Mouse (Mus musculus) CH12.LX (cell line): ENCODE results near the gene Efna3. TPM values are rescaled to one million over a fixed set of nuclear protein-coding genes. Genes with fewer than 3 reads are reported as not detected.

ENCODE experiments used
- DNase-seq: peaks from one replicate; pipeline ENCODE4 v3.0.0-alpha.2; 2013; ENCODE audit errors: extremely low read depth
- H3K27ac ChIP-seq: 2 replicates; pipeline ENCODE4 v1.5.1; 2012; ENCODE audit warnings: low read depth, mild to moderate bottlenecking, control low read depth, moderate library complexity; ENCODE audit not compliant: insufficient read depth
- H3K27me3 ChIP-seq: replicated peaks from 2 replicates; pipeline ENCODE3; 2012; ENCODE audit warnings: inconsistent platforms
- H3K36me3 ChIP-seq, 2 experiments: replicated peaks in 1 of 2; 2 replicates each; pipeline versions ENCODE3 to v1.6.1; 2012; ENCODE audit warnings: inconsistent platforms in 1 of 2, low read length in 1 of 2, mild to moderate bottlenecking in 1 of 2, mixed read lengths in 1 of 2, moderate library complexity in 1 of 2; ENCODE audit not compliant: control insufficient read depth in 1 of 2, insufficient read depth in 1 of 2
- H3K4me1 ChIP-seq, 2 experiments: 2 replicates each; pipeline ENCODE4 v1.6.1; 2012; ENCODE audit warnings: inconsistent platforms in 1 of 2, moderate library complexity in 1 of 2; ENCODE audit not compliant: insufficient read depth in 2 of 2, control insufficient read depth in 1 of 2
- H3K4me2 ChIP-seq: 2 replicates; pipeline ENCODE4 v1.6.1; 2012; ENCODE audit warnings: low read depth, mild to moderate bottlenecking, control low read depth; ENCODE audit not compliant: poor library complexity, insufficient read depth, severe bottlenecking
- H3K4me3 ChIP-seq, 3 experiments: fragments of 150-350 bp in 1 of 3; sonication (generic) in 1 of 3; replicated peaks in 1 of 3; 2 replicates each; pipeline versions ENCODE3 to v1.5.1; 2011 to 2012; ENCODE audit warnings: low read depth in 2 of 3, low read length in 2 of 3, mild to moderate bottlenecking in 2 of 3, moderate library complexity in 2 of 3, control low read depth in 1 of 3, improper control_type of control experiment in 1 of 3, inconsistent platforms in 1 of 3, mixed read lengths in 1 of 3; ENCODE audit not compliant: poor library complexity in 1 of 3
- H3K79me2 ChIP-seq: replicated peaks from 2 replicates; pipeline ENCODE4 v1.6.1; 2012; ENCODE audit warnings: mild to moderate bottlenecking, moderate library complexity; ENCODE audit not compliant: control insufficient read depth, poor library complexity, insufficient read depth, severe bottlenecking; ENCODE audit errors: extremely low read depth
- H3K9ac ChIP-seq: 2 replicates; pipeline ENCODE4 v1.6.1; 2012; ENCODE audit warnings: low read depth, mild to moderate bottlenecking, control low read depth, moderate library complexity; ENCODE audit not compliant: insufficient read depth
- H3K9me3 ChIP-seq: replicated peaks from 2 replicates; pipeline ENCODE3; 2012; ENCODE audit warnings: low read length, inconsistent platforms, mixed read lengths
- CHD1 ChIP-seq: IDR thresholded peaks from 2 replicates; pipeline ENCODE4 v1.6.1; 2012; ENCODE audit warnings: low read depth, low read length, improper control_type of control experiment, inconsistent platforms
- CHD2 ChIP-seq: IDR thresholded peaks from 2 replicates; pipeline ENCODE4 v1.6.1; 2011; ENCODE audit warnings: low read length, improper control_type of control experiment
- CTCF ChIP-seq, 2 experiments: IDR thresholded peaks in 1 of 2; conservative IDR thresholded peaks in 1 of 2; 2 replicates each; pipeline ENCODE4 v1.5.1; 2011 to 2012; ENCODE audit warnings: low read depth in 2 of 2, low read length in 2 of 2, improper control_type of control experiment in 1 of 2, inconsistent platforms in 1 of 2, mild to moderate bottlenecking in 1 of 2, moderate library complexity in 1 of 2
- ELF1 ChIP-seq: IDR thresholded peaks from 2 replicates; pipeline ENCODE4 v1.6.1; 2014; ENCODE audit warnings: low read depth, mild to moderate bottlenecking, inconsistent platforms, low read length, improper control_type of control experiment
- EP300 ChIP-seq: IDR thresholded peaks from 2 replicates; pipeline ENCODE4 v1.6.1; 2011; ENCODE audit warnings: low read length, improper control_type of control experiment
- ETS1 ChIP-seq: conservative IDR thresholded peaks from 2 replicates; pipeline ENCODE4 v1.6.1; 2012; ENCODE audit warnings: low read depth, mild to moderate bottlenecking, inconsistent platforms, low read length, improper control_type of control experiment, moderate library complexity
- GABPA ChIP-seq: IDR thresholded peaks from 2 replicates; pipeline ENCODE4 v1.6.1; 2012; ENCODE audit warnings: low read depth, low read length, improper control_type of control experiment, inconsistent platforms; ENCODE audit not compliant: insufficient replicate concordance
- HCFC1 ChIP-seq: IDR thresholded peaks from 2 replicates; pipeline ENCODE4 v1.6.1; 2012; ENCODE audit warnings: low read depth, mild to moderate bottlenecking, inconsistent platforms, low read length, improper control_type of control experiment
- IRF4 ChIP-seq: IDR thresholded peaks from 2 replicates; pipeline ENCODE4 v1.6.1; 2014; ENCODE audit warnings: low read depth, mild to moderate bottlenecking, inconsistent platforms, low read length, improper control_type of control experiment
- JUN ChIP-seq: IDR thresholded peaks from 2 replicates; pipeline ENCODE4 v1.6.1; 2011; ENCODE audit warnings: low read depth, mild to moderate bottlenecking, low read length, improper control_type of control experiment, moderate library complexity; ENCODE audit not compliant: insufficient read depth
- JUND ChIP-seq: conservative IDR thresholded peaks from 2 replicates; pipeline ENCODE4 v1.6.1; 2011; ENCODE audit warnings: low read depth, low read length, improper control_type of control experiment
- KAT2A ChIP-seq: IDR thresholded peaks from 2 replicates; pipeline ENCODE4 v1.6.1; 2012; ENCODE audit warnings: low read length, improper control_type of control experiment, inconsistent platforms; ENCODE audit not compliant: insufficient replicate concordance
- MAZ ChIP-seq: IDR thresholded peaks from 2 replicates; pipeline ENCODE4 v1.6.1; 2012; ENCODE audit warnings: low read depth, mild to moderate bottlenecking, inconsistent platforms, low read length, improper control_type of control experiment, moderate library complexity
- MYC ChIP-seq: IDR thresholded peaks from 2 replicates; pipeline ENCODE4 v1.6.1; 2011; ENCODE audit warnings: low read depth, mild to moderate bottlenecking, improper control_type of control experiment, low read length
- NELFE ChIP-seq: IDR thresholded peaks from 2 replicates; pipeline ENCODE4 v1.6.1; 2011; ENCODE audit warnings: low read depth, low read length, improper control_type of control experiment
- NRF1 ChIP-seq: IDR thresholded peaks from 2 replicates; pipeline ENCODE4 v1.6.1; 2014; ENCODE audit warnings: low read depth, mild to moderate bottlenecking, inconsistent platforms, low read length, improper control_type of control experiment, moderate library complexity
- POLR2AphosphoS2 ChIP-seq: IDR thresholded peaks from 2 replicates; pipeline ENCODE4 v1.6.1; 2011; ENCODE audit warnings: low read depth, low read length, improper control_type of control experiment
- RAD21 ChIP-seq: IDR thresholded peaks from 2 replicates; pipeline ENCODE4 v1.6.1; 2011; ENCODE audit warnings: low read depth, mild to moderate bottlenecking, low read length, improper control_type of control experiment, moderate library complexity
- RCOR1 ChIP-seq: conservative IDR thresholded peaks from 2 replicates; pipeline ENCODE4 v1.6.1; 2012; ENCODE audit warnings: low read depth, mild to moderate bottlenecking, inconsistent platforms, low read length, improper control_type of control experiment
- SIN3A ChIP-seq: IDR thresholded peaks from 2 replicates; pipeline ENCODE4 v1.6.1; 2012; ENCODE audit warnings: low read length, improper control_type of control experiment, inconsistent platforms
- TBP ChIP-seq: conservative IDR thresholded peaks from 2 replicates; pipeline ENCODE4 v1.6.1; 2011; ENCODE audit warnings: low read depth, low read length, improper control_type of control experiment
- TCF12 ChIP-seq: IDR thresholded peaks from 2 replicates; pipeline ENCODE4 v1.6.1; 2014; ENCODE audit warnings: low read depth, mild to moderate bottlenecking, inconsistent platforms, low read length, improper control_type of control experiment
- USF1 ChIP-seq: IDR thresholded peaks from 2 replicates; pipeline ENCODE4 v1.6.1; 2014; ENCODE audit warnings: low read depth, mild to moderate bottlenecking, inconsistent platforms, low read length, improper control_type of control experiment
- ZMIZ1 ChIP-seq: IDR thresholded peaks from 2 replicates; pipeline ENCODE4 v1.6.1; 2012; ENCODE audit warnings: low read depth, mild to moderate bottlenecking, inconsistent platforms, low read length, improper control_type of control experiment
- ZNF384 ChIP-seq: IDR thresholded peaks from 2 replicates; pipeline ENCODE4 v1.6.1; 2012; ENCODE audit warnings: low read depth, low read length, improper control_type of control experiment, inconsistent platforms
- dilution Hi-C: fragments of 300-500 bp; cut with MboI; formaldehyde crosslinking; loops from 2 replicates; pipeline ENCODE4 v1.14.3; 2020; ENCODE audit warnings: low sequenced_read_pairs; ENCODE audit not compliant: extremely low pct_unique_long_range_greater_than_20kb, extremely low pct_ligation_motif_present
- in situ Hi-C: fragments of 300-500 bp; cut with MboI; formaldehyde crosslinking; loops from 3 replicates; pipeline ENCODE4 v1.14.3; 2019; ENCODE audit warnings: low sequenced_read_pairs, low pct_ligation_motif_present, low pct_unique_long_range_greater_than_20kb, mixed read lengths
- polyA plus RNA-seq: library from polyadenylated mRNA; unstranded; fragments of >175 nt; gene quantifications from 2 replicates; pipeline ENCODE4 v1.2.1, GENCODE M21; 2012; ENCODE audit warnings: low read depth; ENCODE audit not compliant: insufficient read length
- total RNA-seq, 2 experiments: library from RNA; depleted of rRNA; stranded (reverse); fragments of 300-350 nt in 1 of 2; fragments of >200 nt in 1 of 2; gene quantifications; 2 replicates each; pipeline ENCODE4 v1.2.3; 2012 to 2014

Gene Efna3
- total and polyA plus RNA-seq, 3 experiments: 0.09 to 0.13 TPM; not detected in 1

DNA sequence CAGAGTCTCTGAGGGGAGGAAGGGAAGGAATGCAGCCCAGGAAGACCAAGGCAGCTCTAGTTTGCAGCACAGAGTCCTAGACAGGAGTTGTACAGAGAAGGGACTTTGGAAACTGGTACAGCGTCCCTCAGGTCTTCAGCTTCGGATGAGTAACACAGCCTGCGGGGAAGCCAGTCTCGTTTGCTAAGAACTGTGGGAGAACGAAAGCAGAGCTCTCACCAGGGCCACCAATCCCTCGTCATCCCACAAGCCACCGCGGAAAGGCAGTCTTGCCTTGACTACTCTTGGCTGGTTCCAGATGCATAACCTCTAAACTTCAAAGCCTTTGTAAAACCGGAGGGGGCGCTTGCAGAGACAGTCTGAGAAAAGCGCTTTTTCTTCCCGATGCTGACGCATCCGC is 23.3 kb downstream of the Efna3 start:
- Histone ChIP-seq H3K27ac (no peak overlapping the region), H3K9me3 (no peaks in the 10 kb centered on the region), H3K27me3 (no peaks in the 10 kb centered on the region)
- TF ChIP-seq RAD21: no peak
- TF ChIP-seq, all 38 proteins: peak for 0
- Histone ChIP-seq H3K4me2 (no peak overlapping the region), H3K4me3 (no peak overlapping the region), H3K79me2 (no peaks in the 10 kb centered on the region), H3K9ac (no peak overlapping the region), H3K36me3 (no peaks in the 10 kb centered on the region), H3K4me1 (peaks cover 7 to 31% of the 10 kb centered on the region in 2 experiments)
- in situ Hi-C loops (loop anchor here (5.0 kb wide), 1 partner anchor 52 kb away; the partner anchor contains the start of genes Krtcap2 and Trim46), dilution Hi-C loops (no loop called here)
- DNase-seq: no peak

DNA sequence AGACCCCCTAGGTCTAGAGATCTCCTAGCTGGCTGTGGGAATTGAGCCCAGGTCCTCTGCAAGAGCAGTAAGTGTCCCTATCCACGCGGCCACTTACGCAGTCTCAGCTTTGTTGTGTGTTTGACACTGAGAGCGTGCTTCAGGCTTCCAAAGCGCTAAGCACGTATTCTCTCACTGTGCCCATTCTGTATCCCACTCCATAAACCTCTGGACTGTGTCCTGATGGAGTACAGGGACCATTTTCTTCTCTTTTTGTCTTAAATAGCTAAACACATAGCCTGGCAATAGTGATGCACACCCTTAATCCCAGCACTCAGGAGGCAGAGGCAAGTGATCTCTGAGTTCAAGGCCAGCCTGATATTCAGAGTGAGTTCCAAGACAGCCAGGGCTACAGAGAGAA is 23.9 kb downstream of the Efna3 start:
- dilution Hi-C loops: no loop called here
- Histone ChIP-seq H3K27ac (no peak overlapping the region), H3K4me1 (peaks cover 7 to 31% of the 10 kb centered on the region in 2 experiments), H3K4me3 (no peak overlapping the region), H3K9me3 (no peaks in the 10 kb centered on the region), H3K27me3 (no peaks in the 10 kb centered on the region), H3K36me3 (no peaks in the 10 kb centered on the region), H3K79me2 (no peaks in the 10 kb centered on the region), H3K4me2 (no peak overlapping the region), H3K9ac (no peak overlapping the region)
- TF ChIP-seq ELF1: no peak
- no peak for TF ChIP-seq KAT2A
- no peak for TF ChIP-seq NELFE
- no peak for TF ChIP-seq USF1
- TF ChIP-seq GABPA: no peak
- TF ChIP-seq CHD2: no peak
- TF ChIP-seq CTCF (conservative IDR thresholded peaks at IDR 0.05 in 1 of 2, IDR thresholded peaks at IDR 0.05 in 1 of 2; ENCODE audit: low read depth in 2 of 2, low read length in 2 of 2): no peak
- no peak for TF ChIP-seq ZMIZ1
- TF ChIP-seq EP300: no peak
- TF ChIP-seq MYC: no peak
- TF ChIP-seq IRF4: no peak
- TF ChIP-seq MAZ: no peak
- in situ Hi-C loops: loop anchor here (5.0 kb wide), 1 partner anchor 52 kb away; the partner anchor contains the start of genes Krtcap2 and Trim46
- no peak for DNase-seq

DNA sequence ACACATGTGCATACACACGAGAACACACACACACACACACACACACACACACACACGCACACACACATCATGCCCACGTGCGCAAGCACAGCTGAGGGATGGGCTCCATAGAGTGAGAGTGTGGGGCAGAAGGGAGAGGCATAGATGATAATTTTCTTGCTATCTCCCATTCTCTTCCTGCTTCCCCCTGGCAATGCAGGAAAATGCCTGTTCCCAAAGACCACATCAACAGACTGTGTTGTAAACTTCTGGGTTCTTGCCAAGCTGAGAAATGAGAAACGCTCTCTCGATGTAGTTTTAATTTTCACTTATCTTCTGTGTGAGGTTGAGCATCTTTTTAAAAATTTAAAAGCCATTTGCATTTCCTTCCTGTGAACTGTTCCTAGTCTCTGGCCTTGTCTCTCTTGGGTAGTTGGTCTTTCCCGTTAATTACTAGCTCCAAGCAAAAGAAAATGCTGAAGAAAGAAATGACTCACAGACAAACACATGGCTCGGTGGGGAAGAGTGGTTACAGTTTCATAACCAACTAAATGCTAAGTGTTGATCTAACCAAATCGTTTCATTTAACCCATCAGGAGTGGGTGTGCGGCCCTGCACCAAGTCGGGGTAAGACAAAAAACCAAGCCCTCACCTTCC is 25.9 kb downstream of the Efna3 start:
- H3K79me2 ChIP-seq: no peaks in the 10 kb centered on the region
- H3K4me3 ChIP-seq: peak overlapping the region in 1 of 3 experiments; percentile 37
- no peaks in the 10 kb centered on the region for H3K36me3 ChIP-seq
- no peak overlapping the region for H3K9ac ChIP-seq
- H3K27me3 ChIP-seq: no peaks in the 10 kb centered on the region
- peaks cover 7 to 31% of the 10 kb centered on the region in 2 experiments for H3K4me1 ChIP-seq
- H3K4me2 ChIP-seq: no peak overlapping the region
- in situ Hi-C loops: loop anchor here (5.0 kb wide), 1 partner anchor 50 kb away; the partner anchor contains the start of genes Krtcap2 and Trim46
- H3K27ac ChIP-seq: no peak overlapping the region
- H3K9me3 ChIP-seq: no peaks in the 10 kb centered on the region
- no peak for DNase-seq
- dilution Hi-C loops: no loop called here
- TF ChIP-seq CHD1 (no peak), RCOR1 (no peak), TBP (no peak), HCFC1 (no peak), SIN3A (no peak), JUND (no peak), ETS1 (no peak), POLR2AphosphoS2 (no peak), TCF12 (no peak), ZMIZ1 (no peak), JUN (no peak), MYC (no peak), GABPA (no peak), ZNF384 (no peak), NRF1 (no peak), NELFE (no peak), MAZ (no peak)
